Mouse (Mus musculus) adrenal gland, postnatal 25 days (tissue): Measurements from ENCODE around the gene Slc34a2. TPM values are rescaled to one million over a fixed set of nuclear protein-coding genes. Genes with fewer than 3 reads are reported as not detected.

Experiments
- DNase-seq: peaks from one replicate; pipeline ENCODE4 v3.0.0; 2021; ENCODE audit warnings: mixed read lengths
- total RNA-seq: library from RNA; stranded (reverse); gene quantifications from 2 replicates; pipeline ENCODE4 v1.2.3, GENCODE M21; 2021

Gene Slc34a2
- total RNA-seq, 1 experiment from 2014 or later = not detected

- peak; percentile 31 for DNase-seq
These were observed 12.5 kb upstream of the Slc34a2 start for GRCm38 (mm10) chr5:53025276-53025973.

DNA sequence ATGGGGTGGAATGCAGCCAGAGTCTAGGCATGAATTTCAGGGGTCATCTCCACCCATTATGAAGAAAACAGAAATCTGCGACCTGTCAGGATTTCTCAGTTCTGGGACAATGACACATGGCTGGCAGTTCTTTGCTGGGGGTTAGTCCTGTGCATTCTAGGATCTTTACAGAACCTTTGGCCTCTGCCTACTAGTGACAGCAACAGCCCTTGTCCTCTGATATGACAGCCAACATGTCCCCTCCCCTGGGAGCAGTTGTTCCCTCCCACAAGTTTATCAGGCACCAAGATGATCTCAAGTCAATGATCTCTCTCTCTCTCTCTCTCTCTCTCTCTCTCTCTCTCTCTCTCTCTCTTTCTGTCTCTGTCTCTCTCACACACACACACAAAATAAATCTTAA is 6.5 kb upstream of the Slc34a2 start:
- DNase-seq = no peak

- no peak for DNase-seq
These were observed 4.3 kb downstream of the Slc34a2 start for GRCm38 (mm10) chr5:53042034-53042748.

GRCm38 (mm10) chr5:53042771-53043371 is 5.0 kb downstream of the Slc34a2 start:
- DNase-seq = no peak

GRCm38 (mm10) chr5:53043716-53044115 is 5.8 kb downstream of the Slc34a2 start:
- DNase-seq = no peak

DNA sequence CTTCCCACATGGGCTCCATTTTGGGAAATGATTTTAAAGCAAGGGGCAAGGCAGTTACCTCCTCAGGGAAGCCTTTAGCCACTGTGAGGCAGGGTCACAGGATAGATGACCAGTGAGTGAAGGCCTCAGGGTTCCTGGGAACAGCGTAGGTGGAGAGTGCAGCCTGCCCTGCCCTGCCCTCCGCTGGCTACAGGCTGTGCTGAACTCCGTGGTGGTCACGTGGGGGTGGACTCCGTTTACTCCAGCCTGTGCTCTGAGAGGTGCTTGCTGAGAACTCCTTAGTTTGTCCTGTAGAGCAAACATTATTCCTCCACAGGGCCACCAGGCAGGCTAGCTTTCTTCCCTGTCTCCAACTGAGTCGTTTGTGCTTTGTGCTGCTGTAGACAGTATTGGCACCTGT is 10.1 kb downstream of the Slc34a2 start:
- no peak for DNase-seq

GRCm38 (mm10) chr5:53048599-53048998 is 10.7 kb downstream of the Slc34a2 start:
- no peak for DNase-seq

- no peak for DNase-seq
These were observed 11.2 kb downstream of the Slc34a2 start for GRCm38 (mm10) chr5:53049046-53049445.

DNA sequence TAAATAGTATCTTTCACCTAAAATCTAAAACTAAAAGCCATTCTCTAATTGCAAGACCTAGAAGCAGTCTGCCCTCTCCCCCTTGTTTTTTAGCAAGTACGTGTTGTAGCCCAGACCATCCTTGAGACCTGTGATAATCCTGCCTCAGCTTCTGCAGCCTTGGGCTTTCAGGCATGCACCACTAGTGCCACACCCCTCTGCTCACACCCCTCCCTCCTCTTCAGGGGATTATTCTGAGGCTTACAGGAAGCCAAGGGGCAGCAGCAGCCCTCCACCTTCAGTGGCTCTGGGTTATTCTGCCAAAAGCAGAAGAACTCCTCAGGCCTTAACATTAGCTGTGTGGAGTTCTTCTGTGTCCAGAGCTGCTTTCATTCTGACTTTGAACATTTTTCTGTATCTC is 13.1 kb downstream of the Slc34a2 start:
- no peak for DNase-seq

- no peak for DNase-seq
These were observed 15.4 kb downstream of the Slc34a2 start for GRCm38 (mm10) chr5:53053246-53053645.

GRCm38 (mm10) chr5:53061532-53062130 is 23.8 kb downstream of the Slc34a2 start:
- DNase-seq = no peak

DNA sequence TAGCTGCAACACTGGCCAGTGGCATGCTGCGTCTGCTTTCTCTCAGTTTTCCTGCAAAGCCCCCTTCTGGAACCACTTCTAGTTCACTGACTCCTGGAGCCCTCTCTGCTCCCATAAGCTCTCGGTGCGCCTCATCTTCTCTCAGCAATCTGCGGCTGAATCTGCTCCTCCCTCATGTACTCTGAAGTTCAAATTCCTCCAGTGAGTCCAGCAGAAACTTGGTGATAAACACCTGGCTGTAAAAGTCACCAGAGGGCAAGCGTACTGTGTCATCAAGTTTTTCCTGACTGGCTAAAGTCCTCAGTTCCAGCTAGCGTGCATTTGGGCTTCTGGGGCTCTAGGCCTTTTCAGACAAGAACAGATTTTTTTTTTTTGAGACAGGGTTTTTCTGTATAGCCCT is 36.7 kb downstream of the Slc34a2 start:
- DNase-seq = no peak

DNA sequence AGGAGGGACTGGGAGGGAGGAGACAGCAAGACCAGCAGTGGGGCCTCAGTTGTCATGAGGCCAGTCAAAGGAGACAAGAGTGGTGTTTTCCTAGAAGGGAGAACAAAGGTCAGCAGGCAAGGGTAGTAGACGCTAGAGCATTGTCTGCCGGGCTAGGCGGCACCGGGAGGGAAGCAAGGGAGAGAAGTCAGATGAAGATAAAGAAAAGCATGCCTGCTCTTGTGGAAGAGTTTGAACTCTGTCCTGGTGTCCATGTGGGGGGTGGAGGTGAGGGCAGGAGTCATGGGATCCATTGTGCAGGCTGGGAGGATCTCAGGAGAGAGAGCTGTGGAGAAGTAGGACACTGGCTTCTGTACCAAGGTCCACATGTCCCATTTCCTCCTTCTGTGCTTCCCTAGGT is 40.6 kb downstream of the Slc34a2 start:
- no peak for DNase-seq

GRCm38 (mm10) chr5:53087452-53087851 is 49.6 kb downstream of the Slc34a2 start:
- DNase-seq = no peak

GRCm38 (mm10) chr5:53091331-53091730 is 53.5 kb downstream of the Slc34a2 start:
- no peak for DNase-seq

DNA sequence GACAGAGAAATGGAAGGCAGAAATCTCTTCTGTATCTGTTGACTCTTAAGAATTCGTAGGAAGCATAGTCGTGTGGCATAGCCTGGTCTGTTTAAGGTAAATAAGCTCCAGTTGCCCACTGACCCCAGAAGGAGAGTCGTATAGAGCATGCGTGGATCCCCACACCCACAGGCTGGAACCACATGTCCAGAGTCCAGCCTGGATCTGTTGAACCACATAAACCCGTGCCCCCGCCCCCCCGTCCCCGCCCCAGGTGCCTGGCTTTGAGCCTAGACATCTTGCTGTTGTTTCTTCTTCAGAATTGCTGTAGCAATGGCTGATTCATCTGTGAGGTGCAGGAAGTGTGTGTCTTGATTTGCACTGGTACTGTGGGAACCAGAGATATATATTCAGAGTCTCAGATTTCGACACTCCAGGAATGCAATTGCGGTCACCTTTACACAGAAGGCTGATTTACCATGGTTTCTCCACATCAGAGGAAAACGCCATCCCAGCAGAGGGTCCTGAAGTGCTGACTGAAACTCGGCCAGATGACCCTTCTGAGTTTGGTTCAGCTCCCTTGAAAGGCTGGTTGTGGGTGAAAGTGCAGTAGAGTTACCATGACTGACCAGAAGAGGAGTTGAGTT is 64.1 kb downstream of the Slc34a2 start:
- DNase-seq = no peak

DNA sequence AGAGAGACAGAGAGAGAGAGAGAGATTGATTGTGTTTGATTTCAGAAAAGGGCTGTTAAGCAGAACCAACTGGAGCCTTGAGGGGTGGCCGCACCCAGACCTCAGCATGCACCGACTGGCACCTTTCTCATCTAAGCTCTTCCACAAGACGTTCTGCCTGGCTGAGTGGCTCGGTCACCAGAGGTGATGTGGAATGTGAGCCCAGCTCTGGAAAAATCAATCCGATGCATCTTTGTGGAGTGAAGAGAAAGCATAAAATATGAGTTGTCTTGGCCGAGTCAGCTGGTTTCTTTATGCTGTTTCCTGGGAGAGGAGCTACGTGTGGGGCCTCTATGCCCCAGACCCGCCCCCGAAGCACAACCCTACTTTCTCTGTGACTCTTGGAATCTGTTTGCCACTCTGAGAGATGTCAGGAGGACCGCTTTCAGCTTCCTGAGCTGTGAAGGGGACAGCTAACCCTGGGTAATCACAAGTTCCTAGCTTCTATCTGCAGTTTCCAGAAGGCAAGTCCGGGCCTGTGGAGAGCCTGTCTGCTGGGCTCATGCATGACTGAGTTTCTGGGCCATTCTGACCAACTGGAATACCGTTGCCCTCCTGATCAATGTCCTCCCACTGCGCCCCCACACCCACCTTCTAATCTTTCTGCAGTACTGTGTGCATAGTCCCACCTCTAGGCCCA is 66.4 kb downstream of the Slc34a2 start:
- no peak for DNase-seq

DNA sequence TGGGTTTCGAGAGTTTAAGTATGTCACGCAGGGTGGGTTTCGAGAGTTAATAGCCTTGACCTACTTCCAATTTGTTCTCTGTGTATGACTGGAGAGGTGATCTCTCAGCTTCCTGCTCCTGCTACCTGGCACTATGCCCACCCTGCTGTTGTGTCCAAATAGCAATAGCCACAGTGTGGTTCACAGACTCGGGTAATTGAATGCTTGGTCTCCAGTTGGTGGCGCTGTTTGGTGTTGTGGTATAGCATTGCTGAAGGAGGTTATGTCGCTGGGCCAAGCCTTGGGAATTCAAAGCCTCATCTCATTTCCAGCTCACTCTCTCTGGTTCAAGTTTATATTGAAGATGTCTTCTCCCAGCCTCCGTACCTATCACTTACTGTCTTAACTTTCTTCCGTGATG is 67.8 kb downstream of the Slc34a2 start:
- DNase-seq = peak; percentile 35

DNA sequence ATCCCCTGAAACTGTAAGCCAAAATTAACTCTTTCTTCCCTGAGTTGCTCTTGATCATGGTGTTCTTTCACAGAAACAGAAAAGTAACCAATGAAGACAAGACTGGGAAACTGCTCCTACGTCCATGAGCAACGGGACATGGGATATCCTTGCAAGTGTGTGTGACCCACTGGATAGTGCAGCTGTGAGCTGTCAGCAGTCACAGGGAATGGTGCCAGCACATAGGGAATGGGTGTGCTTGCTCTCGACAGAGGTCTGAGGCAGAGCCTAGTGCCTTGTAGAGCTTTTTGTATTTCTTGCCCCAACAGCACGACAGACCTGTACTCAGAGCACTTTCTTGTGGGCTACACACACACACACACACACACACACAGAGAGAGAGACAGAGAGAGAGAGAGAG is 68.2 kb downstream of the Slc34a2 start:
- DNase-seq = no peak

DNA sequence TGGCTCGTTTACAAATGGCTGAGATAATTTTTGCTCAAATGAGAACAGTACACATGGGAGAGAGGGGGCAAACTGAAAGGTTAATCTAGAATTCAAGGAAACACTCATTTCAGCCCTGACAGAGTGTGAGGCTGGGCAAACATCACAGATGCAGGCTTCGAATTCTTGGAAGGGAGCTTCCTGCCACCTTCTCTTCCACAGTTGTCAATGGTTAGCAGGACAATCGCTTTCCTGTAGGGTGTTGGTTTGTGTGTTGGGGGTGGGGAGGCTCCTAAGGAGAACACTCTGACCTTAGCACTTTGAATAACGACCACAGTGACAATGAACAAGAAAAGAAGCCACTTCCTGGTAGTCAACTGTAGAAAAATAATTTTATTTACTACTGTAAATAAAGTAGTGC is 68.8 kb downstream of the Slc34a2 start:
- no peak for DNase-seq

- DNase-seq = no peak
These were observed 70.1 kb downstream of the Slc34a2 start for GRCm38 (mm10) chr5:53108026-53108425.

DNA sequence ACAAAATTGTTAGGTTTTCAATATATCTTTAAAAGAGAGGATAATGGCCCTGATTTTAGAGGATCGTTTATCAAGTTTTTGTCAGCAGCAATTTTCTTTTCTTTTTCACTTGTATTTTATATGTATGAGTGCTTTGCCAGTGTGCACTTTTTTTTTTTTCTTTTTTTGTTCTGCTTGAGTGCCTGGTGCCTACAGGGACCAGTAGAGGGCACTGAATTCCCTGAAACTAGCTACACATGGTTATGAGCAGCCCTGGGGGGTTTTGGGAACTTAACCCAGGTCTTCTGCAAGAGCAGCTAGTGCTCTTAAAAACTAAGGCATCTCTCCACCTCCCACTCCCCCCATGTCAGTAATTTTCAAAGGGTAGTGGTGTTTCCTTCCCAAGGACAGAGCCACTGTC is 70.8 kb downstream of the Slc34a2 start:
- no peak for DNase-seq
